Mouse (Mus musculus): Measurements from ENCODE around the gene Ccl28.

GRCm38 (mm10) chr13:119619735-119620134 is 3.9 kb upstream of the Ccl28 start:
- no peak for TF ChIP-seq EP300 (IDR thresholded peaks at IDR 0.05; ENCODE audit: low read depth)
- no peak for TF ChIP-seq CTCF (IDR thresholded peaks at IDR 0.05; ENCODE audit: low read depth)

Data from liver, postnatal 0 days (tissue).